Mouse (Mus musculus) forebrain, embryonic 14.5 days (tissue): Measurements from ENCODE around the gene Slc44a1. TPM values are rescaled to one million over a fixed set of nuclear protein-coding genes. Genes with fewer than 3 reads are reported as not detected.
A peak's percentile ranks its signal among the peaks of the same experiment; 100 is the strongest.

ENCODE experiments used
- ATAC-seq: fragments of 200-750 bp; cut with Nextera tagmentation; 2 replicates; pipeline ENCODE4 v1.8.0; 2017; ENCODE audit warnings: mild to moderate bottlenecking, moderate library complexity
- DNase-seq: peaks from one replicate; pipeline ENCODE4 v3.0.0-alpha.2; 2015; ENCODE audit warnings: low spot score
- H3K27ac ChIP-seq: fragments of 300-500 bp; sonication (generic); 2 replicates; pipeline ENCODE4 v1.5.1; 2014; ENCODE audit warnings: low read depth, mild to moderate bottlenecking, control low read depth, low read length, moderate library complexity
- H3K27me3 ChIP-seq: fragments of 300-500 bp; sonication (generic); replicated peaks from 2 replicates; pipeline ENCODE4 v1.6.1; 2014; ENCODE audit warnings: low read length, control low read depth, mixed read lengths; ENCODE audit not compliant: control insufficient read depth, insufficient read depth
- H3K36me3 ChIP-seq: fragments of 300-500 bp; sonication (generic); 2 replicates; pipeline ENCODE4 v1.6.1; 2014; ENCODE audit warnings: low read length, control low read depth; ENCODE audit not compliant: control insufficient read depth, insufficient read depth
- H3K4me1 ChIP-seq: fragments of 300-500 bp; sonication (generic); 2 replicates; pipeline ENCODE4 v1.6.1; 2014; ENCODE audit warnings: antibody characterized with exemption, low read length, control low read depth; ENCODE audit not compliant: control insufficient read depth, insufficient read depth
- H3K4me2 ChIP-seq: fragments of 300-500 bp; sonication (generic); 2 replicates; pipeline ENCODE4 v1.6.1; 2014; ENCODE audit warnings: mild to moderate bottlenecking, control low read depth, low read length
- H3K4me3 ChIP-seq: fragments of 300-500 bp; sonication (generic); 2 replicates; pipeline ENCODE4 v1.5.1; 2014; ENCODE audit warnings: low read depth, low read length, control low read depth
- H3K9ac ChIP-seq: fragments of 300-500 bp; sonication (generic); 2 replicates; pipeline ENCODE4 v1.6.1; 2014; ENCODE audit warnings: mild to moderate bottlenecking, low read length, control low read depth, moderate library complexity
- H3K9me3 ChIP-seq: fragments of 300-500 bp; sonication (generic); replicated peaks from 2 replicates; pipeline ENCODE4 v1.6.1; 2016; ENCODE audit warnings: low read length, control low read depth, mixed read lengths; ENCODE audit not compliant: control insufficient read depth
- WGBS: fragments of 180-500 bp; shearing (Covaris S2); extraction: QIAGEN DNeasy Blood & Tissue Kit; methylation state at CpG from one replicate; pipeline ENCODE4 v1.1.7; 2014; 5-methylcytosine and 5-hydroxymethylcytosine counted together
- polyA plus RNA-seq: library from polyadenylated mRNA; unstranded; fragments of >200 nt; fragmentation: Nextera tagmentation; extraction: Ambion mirVana; gene quantifications from 2 replicates; pipeline ENCODE4 v1.2.1, GENCODE M21; 2014

Gene Slc44a1
- polyA plus RNA-seq, 1 experiment from 2014 or later: 12.1 TPM

DNA sequence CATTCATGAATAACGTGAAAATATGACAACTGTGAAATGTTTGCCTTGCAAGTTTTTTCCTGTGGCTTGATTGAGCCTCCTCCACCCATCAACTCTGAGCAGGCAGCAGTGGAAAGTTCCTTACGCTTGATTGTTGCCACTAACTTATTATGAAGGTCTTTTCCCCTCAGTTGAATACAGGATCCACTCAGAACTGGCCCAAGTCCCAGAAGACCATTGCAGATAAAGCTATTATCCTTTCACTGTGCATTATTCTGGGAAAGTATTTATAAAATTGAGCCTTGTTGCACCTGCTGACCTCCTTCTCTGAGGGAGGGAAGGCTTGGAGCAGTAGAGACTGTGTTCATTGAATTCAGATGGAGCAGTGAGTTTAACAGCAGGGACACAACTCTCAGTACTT is 86.2 kb downstream of the Slc44a1 start:
- Histone ChIP-seq H3K9me3 (no peaks in the 10 kb centered on the region), H3K27ac (no peak overlapping the region), H3K4me2 (no peak overlapping the region), H3K36me3 (no peaks in the 10 kb centered on the region), H3K4me3 (no peak overlapping the region), H3K4me1 (peaks cover 6% of the 10 kb centered on the region), H3K27me3 (no peaks in the 10 kb centered on the region), H3K9ac (no peak overlapping the region)
- DNase-seq (peak; percentile 55), ATAC-seq (peak; percentile 37; the same call in 1 of the 2 replicates)
- WGBS: 23% methylated on average over 2 of the region's 2 CpGs

DNA sequence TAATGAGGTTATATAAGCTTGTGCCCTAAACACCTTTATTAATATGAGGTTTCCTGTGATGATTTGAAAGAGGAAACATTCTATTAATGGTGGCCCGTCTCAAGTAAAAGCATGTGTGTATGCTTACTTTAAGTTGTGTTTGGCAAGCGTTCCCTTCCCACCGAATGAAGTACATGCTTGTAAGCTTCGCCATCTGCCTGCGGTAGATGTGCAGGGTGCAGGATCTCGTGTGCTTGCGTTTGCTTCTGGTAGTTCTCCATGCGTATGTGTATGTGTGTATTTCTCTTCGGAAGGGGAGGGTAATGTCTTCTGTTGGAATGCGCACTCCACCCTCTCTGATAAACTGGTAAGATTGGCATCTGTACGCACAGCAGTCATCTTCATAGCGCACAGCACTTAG is 95.6 kb downstream of the Slc44a1 start:
- 88% methylated on average over 12 of the region's 12 CpGs for WGBS
- ATAC-seq (peak; percentile 54; the same call in 1 of the 2 replicates), DNase-seq (peak; percentile 51)
- no peaks in the 10 kb centered on the region for H3K4me1 ChIP-seq
- H3K4me3 ChIP-seq: no peak overlapping the region
- no peaks in the 10 kb centered on the region for H3K27me3 ChIP-seq
- no peaks in the 10 kb centered on the region for H3K36me3 ChIP-seq
- 0 out of 2 replicates have a peak overlapping the region, but pooled peaks have one; percentile 27 for H3K27ac ChIP-seq
- no peak overlapping the region for H3K4me2 ChIP-seq
- no peak overlapping the region for H3K9ac ChIP-seq
- H3K9me3 ChIP-seq: no peaks in the 10 kb centered on the region

DNA sequence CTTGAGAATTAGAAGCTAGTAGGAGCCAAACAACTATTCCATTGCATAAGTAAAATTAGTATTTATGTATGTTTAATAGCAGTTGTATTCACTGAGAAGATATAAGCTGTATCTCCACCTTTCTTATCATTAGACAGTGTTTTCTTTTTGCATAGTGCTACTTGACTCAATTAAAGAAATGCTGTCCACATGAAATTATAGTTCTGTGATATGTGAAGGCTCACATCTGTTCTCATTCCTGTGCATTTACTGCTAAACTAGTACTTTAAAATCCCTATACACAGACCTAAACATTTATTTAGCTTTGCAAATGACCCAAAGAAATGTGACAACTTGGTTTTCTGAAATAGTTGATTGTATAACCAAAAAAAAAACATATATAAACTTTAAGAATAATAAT is 96.9 kb downstream of the Slc44a1 start:
- ATAC-seq: no peak
- no peak overlapping the region for H3K27ac ChIP-seq
- no peak overlapping the region for H3K4me2 ChIP-seq
- no peak for DNase-seq
- no peaks in the 10 kb centered on the region for H3K36me3 ChIP-seq
- no peaks in the 10 kb centered on the region for H3K27me3 ChIP-seq
- H3K9ac ChIP-seq: no peak overlapping the region
- H3K4me3 ChIP-seq: no peak overlapping the region
- H3K9me3 ChIP-seq: no peaks in the 10 kb centered on the region
- H3K4me1 ChIP-seq: no peaks in the 10 kb centered on the region

DNA sequence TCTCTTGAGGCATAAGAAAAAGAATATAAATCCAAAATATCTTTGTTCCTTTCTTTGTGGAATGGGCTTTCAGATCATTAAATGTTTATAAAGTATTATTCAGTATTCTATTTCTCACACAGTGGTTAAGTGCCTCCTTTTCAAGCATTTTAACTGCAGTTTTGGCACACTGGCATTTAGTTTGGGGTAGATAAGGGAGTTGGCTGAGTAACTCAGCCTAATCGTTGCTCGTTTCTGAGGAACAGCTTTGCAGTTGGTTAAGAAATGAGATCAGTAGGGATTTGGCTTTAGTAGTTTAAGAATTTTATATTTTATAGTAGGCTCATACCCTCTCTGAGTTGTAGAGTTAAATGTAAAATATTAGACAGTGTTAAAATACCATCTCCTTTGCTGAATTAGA is 97.3 kb downstream of the Slc44a1 start:
- Histone ChIP-seq H3K36me3 (no peaks in the 10 kb centered on the region), H3K27me3 (no peaks in the 10 kb centered on the region), H3K4me1 (no peaks in the 10 kb centered on the region), H3K27ac (no peak overlapping the region), H3K4me2 (no peak overlapping the region), H3K9me3 (no peaks in the 10 kb centered on the region), H3K9ac (no peak overlapping the region), H3K4me3 (no peak overlapping the region)
- no peak for DNase-seq
- 79% methylated on average over 2 of the region's 2 CpGs for WGBS
- ATAC-seq: no peak

DNA sequence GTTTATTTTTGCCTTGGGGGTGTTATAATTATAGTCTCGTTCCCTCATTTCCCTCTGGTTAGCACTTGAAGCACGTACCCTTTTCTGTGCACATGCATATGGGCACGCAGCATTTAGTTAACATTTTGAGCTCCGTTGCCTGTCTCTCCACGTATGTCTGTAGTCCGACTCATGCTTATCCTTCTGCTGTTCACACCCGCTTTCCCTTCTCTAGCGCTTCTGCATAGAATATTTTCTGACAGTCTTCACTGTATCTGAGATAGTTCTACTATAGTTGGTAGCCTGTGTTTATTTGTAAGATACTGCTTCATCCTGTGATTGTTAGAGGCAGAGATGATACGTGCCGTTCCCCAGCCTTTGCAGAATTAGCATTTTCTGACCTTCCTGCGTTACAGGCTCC is 98.4 kb downstream of the Slc44a1 start:
- no peaks in the 10 kb centered on the region for H3K4me1 ChIP-seq
- H3K9me3 ChIP-seq: no peaks in the 10 kb centered on the region
- no peak for ATAC-seq
- H3K4me2 ChIP-seq: no peak overlapping the region
- no peak overlapping the region for H3K27ac ChIP-seq
- no peak overlapping the region for H3K9ac ChIP-seq
- no peak overlapping the region for H3K4me3 ChIP-seq
- 86% methylated on average over 11 of the region's 11 CpGs for WGBS
- no peaks in the 10 kb centered on the region for H3K36me3 ChIP-seq
- DNase-seq: no peak
- H3K27me3 ChIP-seq: no peaks in the 10 kb centered on the region

DNA sequence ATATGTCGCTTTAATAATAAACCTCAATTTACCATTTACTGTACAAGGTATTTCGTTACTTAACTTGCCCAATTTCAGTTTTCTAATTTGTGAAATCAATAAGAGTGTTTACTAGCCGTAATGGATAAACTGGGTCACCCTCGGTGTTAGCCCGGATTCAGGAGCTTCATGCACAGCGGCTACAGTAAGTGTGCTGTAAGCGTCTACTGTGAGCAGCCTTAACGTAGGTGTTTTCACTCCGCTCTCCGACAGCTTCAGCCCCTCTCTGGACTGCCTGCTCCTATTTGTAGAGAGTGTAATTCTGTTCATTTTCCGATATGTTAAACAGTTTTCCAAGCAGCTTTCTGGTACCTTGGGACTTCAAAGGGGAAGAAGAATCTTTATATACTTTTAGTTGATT is 99.7 kb downstream of the Slc44a1 start:
- no peak overlapping the region for H3K27ac ChIP-seq
- no peak overlapping the region for H3K4me2 ChIP-seq
- peaks cover 5% of the 10 kb centered on the region; the same call in 1 of the 2 replicates for H3K36me3 ChIP-seq
- DNase-seq (no peak), ATAC-seq (no peak)
- 94% methylated on average over 11 of the region's 11 CpGs for whole genome bisulfite sequencing
- H3K4me3 ChIP-seq: no peak overlapping the region
- no peaks in the 10 kb centered on the region for H3K4me1 ChIP-seq
- H3K27me3 ChIP-seq: no peaks in the 10 kb centered on the region
- no peaks in the 10 kb centered on the region for H3K9me3 ChIP-seq
- no peak overlapping the region for H3K9ac ChIP-seq

DNA sequence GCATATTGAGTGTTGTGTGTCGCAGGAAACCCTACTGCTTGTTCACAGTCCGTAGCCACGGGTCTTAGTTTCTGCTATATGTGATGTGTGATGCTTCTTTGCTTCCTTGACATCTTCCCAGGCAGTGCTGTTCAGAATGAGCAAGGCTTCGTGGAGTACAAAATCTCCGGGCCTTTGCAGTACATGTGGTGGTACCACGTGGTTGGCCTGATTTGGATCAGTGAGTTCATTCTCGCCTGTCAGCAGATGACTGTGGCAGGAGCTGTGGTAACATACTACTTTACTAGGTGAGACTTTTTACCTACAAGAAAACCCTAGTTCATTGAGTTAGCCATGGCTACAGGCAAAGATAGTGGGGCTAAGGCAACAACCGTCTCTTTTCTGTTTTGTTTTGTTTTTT is 103.2 kb downstream of the Slc44a1 start:
- ATAC-seq (no peak), DNase-seq (no peak)
- no peak overlapping the region for H3K4me2 ChIP-seq
- H3K4me1 ChIP-seq: no peaks in the 10 kb centered on the region
- no peaks in the 10 kb centered on the region for H3K9me3 ChIP-seq
- no peak overlapping the region for H3K27ac ChIP-seq
- peaks cover 15% of the 10 kb centered on the region for H3K36me3 ChIP-seq
- no peaks in the 10 kb centered on the region for H3K27me3 ChIP-seq
- no peak overlapping the region for H3K4me3 ChIP-seq
- no peak overlapping the region for H3K9ac ChIP-seq
- whole genome bisulfite sequencing: 95% methylated on average over 8 of the region's 8 CpGs

DNA sequence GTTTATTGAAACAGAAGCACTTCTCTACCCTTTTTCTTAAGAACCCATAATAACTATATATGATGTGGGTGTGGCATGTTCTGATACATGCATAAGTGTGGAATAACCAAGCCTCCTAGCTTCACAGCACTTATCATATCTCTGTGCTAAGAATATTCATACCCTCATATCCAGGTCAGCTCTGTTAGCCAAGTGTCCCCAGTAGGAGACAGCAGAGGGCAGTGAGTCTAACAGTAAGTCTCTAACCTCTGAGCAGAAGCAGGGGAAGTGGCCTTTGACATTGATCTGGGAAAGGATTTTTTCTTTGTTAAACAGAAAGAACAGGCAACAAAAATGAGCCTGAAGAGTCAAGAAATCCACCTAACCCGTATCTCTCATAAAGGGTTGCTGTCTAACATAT is 104.7 kb downstream of the Slc44a1 start:
- Histone ChIP-seq H3K36me3 (peaks cover 15% of the 10 kb centered on the region), H3K4me2 (no peak overlapping the region), H3K4me3 (no peak overlapping the region), H3K9ac (no peak overlapping the region), H3K27me3 (no peaks in the 10 kb centered on the region), H3K27ac (no peak overlapping the region), H3K4me1 (no peaks in the 10 kb centered on the region), H3K9me3 (no peaks in the 10 kb centered on the region)
- 81% methylated on average over 1 of the region's 1 CpGs for WGBS
- DNase-seq: no peak
- no peak for ATAC-seq

DNA sequence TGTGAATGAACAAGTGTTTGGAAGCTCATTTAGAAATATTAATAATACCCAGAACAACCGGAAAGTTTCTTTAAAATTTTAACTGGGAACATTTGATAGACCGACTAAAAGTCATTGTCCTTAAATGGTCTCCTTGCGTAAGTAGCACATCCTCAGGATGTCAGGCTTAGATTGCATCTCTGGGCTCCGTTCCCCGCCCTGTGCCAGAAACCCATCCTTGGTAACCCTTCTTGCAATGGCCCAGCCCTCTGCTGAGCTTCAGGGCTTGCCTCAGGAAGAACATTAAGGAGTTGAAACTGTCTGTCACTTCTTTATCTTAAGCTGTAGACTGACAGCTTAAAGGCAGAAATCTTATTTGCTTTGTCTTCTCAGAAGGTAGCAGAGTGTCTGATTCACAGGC is 107.2 kb downstream of the Slc44a1 start:
- H3K36me3 ChIP-seq: peaks cover 15% of the 10 kb centered on the region

More for the DNA sequence above, 107.2 kb downstream of the Slc44a1 start:
- ATAC-seq (no peak), DNase-seq (no peak)
- no peak overlapping the region for H3K4me2 ChIP-seq
- H3K4me1 ChIP-seq: no peaks in the 10 kb centered on the region
- no peak overlapping the region for H3K4me3 ChIP-seq
- H3K27me3 ChIP-seq: no peaks in the 10 kb centered on the region
- H3K27ac ChIP-seq: no peak overlapping the region
- no peak overlapping the region for H3K9ac ChIP-seq
- WGBS: 94% methylated on average over 5 of the region's 5 CpGs
- no peaks in the 10 kb centered on the region for H3K9me3 ChIP-seq
